Mouse (Mus musculus): Measurements from ENCODE around the gene Gata1. TPM values are rescaled to one million over a fixed set of nuclear protein-coding genes. Genes with fewer than 3 reads are reported as not detected.
"Not testable (repeated sequence)": the region's sequence is repeated elsewhere in the genome, so short reads cannot be mapped to it uniquely, and the experiment has no call there.

Gata1 gene
- 5.4 and 5.6 TPM in 2 replicates for polyA plus RNA-seq (2014; fragmentation: Nextera tagmentation; extraction: Ambion mirVana)

GRCm38 (mm10) chrX:7977892-7978291 is at the start of gene Gata1:
TSS of gene Gata1 (minus strand) at chrX:7978071.
- Histone ChIP-seq H3K4me3 (ENCODE audit: low read depth, low read length) (no peak within 1 kb of the TSS), H3K27me3 (ENCODE audit: control insufficient read depth, insufficient read depth, low read length) (no peaks in the 10 kb centered on the region), H3K27ac (ENCODE audit: low read depth, low read length) (no peak within 1 kb of the TSS), H3K9ac (ENCODE audit: low read length) (no peak within 1 kb of the TSS), H3K36me3 (ENCODE audit: control insufficient read depth, insufficient read depth, low read length) (no peaks in the 10 kb centered on the region), H3K4me2 (ENCODE audit: low read depth, low read length, severe bottlenecking) (no peak within 1 kb of the TSS), H3K9me3 (ENCODE audit: control insufficient read depth, low read length) (no peaks in the 10 kb centered on the region), H3K4me1 (replicated peaks; ENCODE audit: control insufficient read depth, insufficient read depth, low read length) (no peaks in the 10 kb centered on the region)
- DNase-seq (ENCODE audit: low spot score) (no peak), ATAC-seq (replicated peaks; ENCODE audit: low FRiP score) (no peak)
- 90% methylated on average over 11 of the region's 11 CpGs for WGBS

- 89% methylated on average over 4 of the region's 4 CpGs for WGBS
- Histone ChIP-seq H3K4me1 (replicated peaks; ENCODE audit: control insufficient read depth, insufficient read depth, low read length) (no peaks in the 10 kb centered on the region), H3K27ac (ENCODE audit: low read depth, low read length) (no peak overlapping the region), H3K36me3 (ENCODE audit: control insufficient read depth, insufficient read depth, low read length) (no peaks in the 10 kb centered on the region), H3K9me3 (ENCODE audit: control insufficient read depth, low read length) (no peaks in the 10 kb centered on the region), H3K4me2 (ENCODE audit: low read depth, low read length, severe bottlenecking) (no peak overlapping the region), H3K9ac (ENCODE audit: low read length) (no peak overlapping the region), H3K27me3 (ENCODE audit: control insufficient read depth, insufficient read depth, low read length) (no peaks in the 10 kb centered on the region), H3K4me3 (ENCODE audit: low read depth, low read length) (no peak overlapping the region)
- DNase-seq (ENCODE audit: low spot score), result no peak
- no peak for ATAC-seq (replicated peaks; ENCODE audit: low FRiP score)
Observed at GRCm38 (mm10) chrX:8026811-8027210, 48.9 kb upstream of the Gata1 start.

DNA sequence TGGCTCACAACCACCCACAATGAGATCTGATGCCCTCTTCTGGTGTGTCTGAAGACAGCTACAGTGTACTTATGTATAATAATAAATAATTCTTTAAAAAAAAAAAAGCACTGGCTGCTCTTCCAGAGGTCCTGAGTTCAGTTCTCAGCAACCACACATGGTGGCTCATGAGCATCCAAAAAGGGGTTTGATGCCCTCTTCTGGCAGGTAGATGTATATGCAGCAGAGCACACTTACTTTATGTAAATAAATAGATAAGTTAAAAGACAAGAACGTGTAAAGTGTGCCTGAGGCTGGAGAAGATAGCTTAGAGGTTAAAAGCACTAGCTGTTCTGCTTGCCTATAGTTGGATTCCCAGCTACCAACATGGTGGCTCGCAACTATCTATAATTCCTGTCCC is 46.9 kb upstream of the Gata1 start:
- ATAC-seq (replicated peaks; ENCODE audit: low FRiP score) (no peak), DNase-seq (ENCODE audit: low spot score) (no peak)
- Histone ChIP-seq H3K4me3 (ENCODE audit: low read depth, low read length) (no peak overlapping the region), H3K9ac (ENCODE audit: low read length) (no peak overlapping the region), H3K4me2 (ENCODE audit: low read depth, low read length, severe bottlenecking) (no peak overlapping the region), H3K9me3 (ENCODE audit: control insufficient read depth, low read length) (no peaks in the 10 kb centered on the region), H3K36me3 (ENCODE audit: control insufficient read depth, insufficient read depth, low read length) (no peaks in the 10 kb centered on the region), H3K4me1 (replicated peaks; ENCODE audit: control insufficient read depth, insufficient read depth, low read length) (no peaks in the 10 kb centered on the region), H3K27me3 (ENCODE audit: control insufficient read depth, insufficient read depth, low read length) (no peaks in the 10 kb centered on the region), H3K27ac (ENCODE audit: low read depth, low read length) (no peak overlapping the region)
- WGBS, result 66% methylated on average over 2 of the region's 2 CpGs

GRCm38 (mm10) chrX:8020111-8020778 is 42.4 kb upstream of the Gata1 start:
- Histone ChIP-seq H3K36me3 (ENCODE audit: control insufficient read depth, insufficient read depth, low read length) (no peaks in the 10 kb centered on the region), H3K4me1 (replicated peaks; ENCODE audit: control insufficient read depth, insufficient read depth, low read length) (no peaks in the 10 kb centered on the region), H3K27me3 (ENCODE audit: control insufficient read depth, insufficient read depth, low read length) (no peaks in the 10 kb centered on the region), H3K4me2 (ENCODE audit: low read depth, low read length, severe bottlenecking) (no peak overlapping the region), H3K9ac (ENCODE audit: low read length) (no peak overlapping the region), H3K27ac (ENCODE audit: low read depth, low read length) (no peak overlapping the region), H3K9me3 (ENCODE audit: control insufficient read depth, low read length) (no peaks in the 10 kb centered on the region), H3K4me3 (ENCODE audit: low read depth, low read length) (no peak overlapping the region)
- ATAC-seq (replicated peaks; ENCODE audit: low FRiP score) (no peak), DNase-seq (ENCODE audit: low spot score) (no peak)
- WGBS, result 59% methylated on average over 2 of the region's 2 CpGs

DNA sequence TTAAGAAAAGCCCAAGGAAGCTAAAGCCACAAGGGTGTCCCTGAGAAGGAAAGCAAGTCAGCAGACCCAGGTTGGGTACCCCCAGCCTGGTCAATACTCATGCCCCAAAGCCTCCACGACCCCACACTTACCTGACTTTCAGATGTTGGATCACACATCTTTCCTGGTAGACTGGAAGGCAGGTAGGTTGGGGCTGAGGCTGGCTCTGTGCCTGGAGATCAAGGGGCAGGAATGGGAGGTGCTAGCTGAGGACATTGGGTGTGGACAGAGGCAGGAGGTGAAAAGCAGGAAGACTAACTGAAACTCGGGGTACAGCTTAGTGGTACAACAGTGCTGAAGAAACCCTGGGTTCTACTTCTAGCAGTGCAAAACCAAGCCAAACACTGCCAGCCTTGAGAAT is 40.4 kb upstream of the Gata1 start, which contains the start of gene Glod5:
TSS of gene Glod5 (minus strand) at position 207 of the 400 bp plus-strand sequence.
- Histone ChIP-seq H3K36me3 (ENCODE audit: control insufficient read depth, insufficient read depth, low read length) (no peaks in the 10 kb centered on the region), H3K4me2 (ENCODE audit: low read depth, low read length, severe bottlenecking) (no peak within 1 kb of the TSS), H3K27me3 (ENCODE audit: control insufficient read depth, insufficient read depth, low read length) (no peaks in the 10 kb centered on the region), H3K4me3 (ENCODE audit: low read depth, low read length) (no peak within 1 kb of the TSS), H3K9ac (ENCODE audit: low read length) (no peak within 1 kb of the TSS), H3K4me1 (replicated peaks; ENCODE audit: control insufficient read depth, insufficient read depth, low read length) (no peaks in the 10 kb centered on the region), H3K9me3 (ENCODE audit: control insufficient read depth, low read length) (no peaks in the 10 kb centered on the region), H3K27ac (ENCODE audit: low read depth, low read length) (no peak within 1 kb of the TSS)
- 80% methylated on average over 2 of the region's 2 CpGs for WGBS
- DNase-seq (ENCODE audit: low spot score), result no peak
- no peak for ATAC-seq (replicated peaks; ENCODE audit: low FRiP score)

GRCm38 (mm10) chrX:8017142-8017541 is 39.3 kb upstream of the Gata1 start:
- H3K36me3 ChIP-seq (ENCODE audit: control insufficient read depth, insufficient read depth, low read length), result no peaks in the 10 kb centered on the region
- no peak for ATAC-seq (replicated peaks; ENCODE audit: low FRiP score)
- WGBS, result 14% methylated on average over 5 of the region's 5 CpGs
- H3K9ac ChIP-seq (ENCODE audit: low read length), result no peak overlapping the region
- no peaks in the 10 kb centered on the region for H3K9me3 ChIP-seq (ENCODE audit: control insufficient read depth, low read length)
- H3K4me1 ChIP-seq (replicated peaks; ENCODE audit: control insufficient read depth, insufficient read depth, low read length), result 0 out of 2 replicates have a peak, but pooled peaks cover 1% of the 10 kb centered on the region
- H3K4me3 ChIP-seq (ENCODE audit: low read depth, low read length), result no peak overlapping the region
- H3K27me3 ChIP-seq (ENCODE audit: control insufficient read depth, insufficient read depth, low read length), result no peaks in the 10 kb centered on the region
- DNase-seq (ENCODE audit: low spot score), result peak; percentile 58
- H3K4me2 ChIP-seq (ENCODE audit: low read depth, low read length, severe bottlenecking), result no peak overlapping the region
- no peak overlapping the region for H3K27ac ChIP-seq (ENCODE audit: low read depth, low read length)

GRCm38 (mm10) chrX:8015675-8016074 is 37.8 kb upstream of the Gata1 start:
- not testable (repeated sequence) for H3K36me3 ChIP-seq (ENCODE audit: control insufficient read depth, insufficient read depth, low read length)

DNA sequence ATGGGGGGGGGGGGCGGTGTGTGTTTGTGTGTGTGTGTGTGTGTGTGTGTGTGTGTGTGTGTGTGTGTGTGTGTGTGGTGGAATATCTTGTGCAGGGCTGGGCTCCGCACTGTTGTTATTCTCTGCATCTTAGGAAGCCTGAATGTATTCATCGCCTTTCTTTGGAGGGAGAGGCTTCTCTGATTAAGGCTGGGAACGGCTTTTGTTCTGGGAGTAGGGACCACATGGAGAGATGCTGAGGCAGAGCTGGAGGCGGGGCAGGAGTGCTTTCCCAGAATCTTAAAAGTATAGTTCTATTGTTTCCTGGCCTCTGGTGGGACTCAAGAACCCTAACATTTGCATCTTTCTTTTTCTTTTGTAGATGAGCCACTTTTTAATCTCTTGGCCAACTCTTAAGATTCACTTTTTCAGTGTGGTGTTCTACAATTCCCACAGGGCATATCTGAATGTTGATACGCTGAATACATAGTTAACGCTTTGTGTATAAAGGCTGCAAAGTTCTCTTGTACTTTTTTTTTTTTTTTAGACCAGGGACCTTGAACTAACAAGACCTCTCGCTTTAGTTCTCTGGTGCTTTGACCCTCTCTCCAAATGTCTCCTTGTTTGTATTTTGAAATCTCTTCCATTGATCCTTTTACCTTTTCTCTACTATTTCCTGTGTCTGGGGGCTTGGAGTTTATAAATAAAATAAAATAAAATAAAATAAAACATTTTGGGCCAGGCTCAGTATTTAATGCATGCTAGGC is 35.9 kb upstream of the Gata1 start:
- no peaks in the 10 kb centered on the region for H3K9me3 ChIP-seq (ENCODE audit: control insufficient read depth, low read length)
- no peak overlapping the region for H3K9ac ChIP-seq (ENCODE audit: low read length)
- no peaks in the 10 kb centered on the region for H3K36me3 ChIP-seq (ENCODE audit: control insufficient read depth, insufficient read depth, low read length)
- DNase-seq (ENCODE audit: low spot score) (peak; percentile 58), ATAC-seq (replicated peaks; ENCODE audit: low FRiP score) (peak; percentile 90)
- H3K4me1 ChIP-seq (replicated peaks; ENCODE audit: control insufficient read depth, insufficient read depth, low read length), result 0 out of 2 replicates have a peak, but pooled peaks cover 1% of the 10 kb centered on the region
- WGBS, result 15% methylated on average over 7 of the region's 8 CpGs
- no peak overlapping the region for H3K4me2 ChIP-seq (ENCODE audit: low read depth, low read length, severe bottlenecking)
- peak overlapping the region; percentile 66; the same call in 1 of the 2 replicates for H3K27ac ChIP-seq (ENCODE audit: low read depth, low read length)
- H3K4me3 ChIP-seq (ENCODE audit: low read depth, low read length), result no peak overlapping the region
- no peaks in the 10 kb centered on the region for H3K27me3 ChIP-seq (ENCODE audit: control insufficient read depth, insufficient read depth, low read length)

More at GRCm38 (mm10) chrX:8015675-8016074, 37.8 kb upstream of the Gata1 start:
- H3K27me3 ChIP-seq (ENCODE audit: control insufficient read depth, insufficient read depth, low read length); H3K4me3 ChIP-seq (ENCODE audit: low read depth, low read length); H3K9ac ChIP-seq (ENCODE audit: low read length); ATAC-seq (replicated peaks; ENCODE audit: low FRiP score); H3K27ac ChIP-seq (ENCODE audit: low read depth, low read length); H3K4me2 ChIP-seq (ENCODE audit: low read depth, low read length, severe bottlenecking); H3K9me3 ChIP-seq (ENCODE audit: control insufficient read depth, low read length); DNase-seq (ENCODE audit: low spot score); H3K4me1 ChIP-seq (replicated peaks; ENCODE audit: control insufficient read depth, insufficient read depth, low read length): not testable (repeated sequence)
- 31% methylated on average over 7 of the region's 7 CpGs for WGBS
